Mouse (Mus musculus) brain, embryonic 14.5 days (tissue): ENCODE results near the gene 1700018G05Rik.
"Not testable (repeated sequence)": the region's sequence is repeated elsewhere in the genome, so short reads cannot be mapped to it uniquely, and the experiment has no call there.

Experiments used
- CTCF ChIP-seq: fragments of 200-500 bp; IDR thresholded peaks from 2 replicates; pipeline ENCODE4 v1.5.1; 2012; ENCODE audit warnings: inconsistent platforms, mild to moderate bottlenecking, moderate library complexity, borderline replicate concordance; ENCODE audit not compliant: insufficient read depth, insufficient read length; ENCODE audit errors: extremely low read depth
- POLR2A ChIP-seq: fragments of 200-500 bp; IDR thresholded peaks from 2 replicates; pipeline ENCODE4 v1.6.1; 2012; ENCODE audit warnings: mild to moderate bottlenecking, inconsistent platforms, borderline replicate concordance; ENCODE audit not compliant: poor library complexity, insufficient read depth, insufficient read length, severe bottlenecking; ENCODE audit errors: extremely low read depth

DNA sequence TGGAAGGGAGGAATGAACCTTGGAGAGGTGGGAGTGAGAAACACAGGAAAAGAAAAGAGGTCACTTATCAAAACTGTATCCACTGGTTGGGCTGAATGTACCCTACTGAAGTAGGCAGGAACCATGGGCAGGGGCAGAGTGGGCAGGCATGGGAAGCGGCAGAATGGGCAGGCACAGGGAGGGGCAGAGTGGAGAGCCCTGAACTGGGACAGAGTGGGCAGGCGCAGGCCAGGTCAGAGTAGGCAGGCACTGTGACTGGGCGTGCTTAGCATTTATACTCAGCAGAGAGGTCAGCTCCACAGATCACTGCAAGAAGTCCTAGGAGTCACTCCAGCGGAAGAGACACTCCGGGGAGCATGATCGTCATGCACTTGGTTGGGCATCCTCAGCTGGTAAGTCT, at the start of gene 1700018G05Rik:
- not testable (repeated sequence) for TF ChIP-seq POLR2A, CTCF
